Mouse (Mus musculus) kidney, postnatal 0 days (tissue): ENCODE data around the gene Pou6f1. TPM values are rescaled to one million over a fixed set of nuclear protein-coding genes. Genes with fewer than 3 reads are reported as not detected.

Experiments used
- ATAC-seq: fragments of 200-750 bp; cut with Nextera tagmentation; replicated peaks from 2 replicates; pipeline ENCODE4 v1.8.0; 2017; ENCODE audit warnings: low read depth, moderate number of reproducible peaks, moderate TSS enrichment, moderate library complexity; ENCODE audit not compliant: low FRiP score
- DNase-seq: peaks from one replicate; pipeline ENCODE4 v3.0.0-alpha.2; 2016; ENCODE audit warnings: low spot score
- H3K27ac ChIP-seq: fragments of 300-500 bp; sonication (generic); 2 replicates; pipeline ENCODE4 v1.5.1; 2014; ENCODE audit warnings: mild to moderate bottlenecking
- H3K27me3 ChIP-seq: fragments of 300-500 bp; sonication (generic); 2 replicates; pipeline ENCODE4 v1.6.1; 2014; ENCODE audit warnings: low read length, mixed read lengths; ENCODE audit not compliant: insufficient read depth
- H3K36me3 ChIP-seq: fragments of 300-500 bp; sonication (generic); 2 replicates; pipeline ENCODE4 v1.6.1; 2014; ENCODE audit warnings: low read length, mixed read lengths; ENCODE audit not compliant: insufficient read depth
- H3K4me1 ChIP-seq: fragments of 300-500 bp; sonication (generic); replicated peaks from 2 replicates; pipeline ENCODE4 v1.6.1; 2014; ENCODE audit warnings: antibody characterized with exemption, low read length, mixed read lengths; ENCODE audit not compliant: insufficient read depth
- H3K4me2 ChIP-seq: fragments of 300-500 bp; sonication (generic); 2 replicates; pipeline ENCODE4 v1.6.1; 2014; ENCODE audit warnings: mild to moderate bottlenecking, low read length, moderate library complexity, mixed read lengths
- H3K4me3 ChIP-seq: fragments of 300-500 bp; sonication (generic); replicated peaks from 2 replicates; pipeline ENCODE4 v1.5.1; 2014; ENCODE audit warnings: low read depth, low read length
- H3K9ac ChIP-seq: fragments of 300-500 bp; sonication (generic); 2 replicates; pipeline ENCODE4 v1.6.1; 2014; ENCODE audit warnings: low read depth, low read length
- H3K9me3 ChIP-seq: fragments of 300-500 bp; sonication (generic); replicated peaks from 2 replicates; pipeline ENCODE4 v1.6.1; 2016; ENCODE audit warnings: low read length, inconsistent platforms, mixed read lengths
- CTCF ChIP-seq: IDR thresholded peaks from 2 replicates; pipeline ENCODE4 v1.5.1; 2016; ENCODE audit warnings: antibody characterized with exemption, low read depth, mild to moderate bottlenecking, moderate library complexity
- WGBS: fragments of 180-500 bp; shearing (Covaris S2); extraction: QIAGEN DNeasy Blood & Tissue Kit; methylation state at CpG from one replicate; pipeline ENCODE4 v1.1.7; 2014; 5-methylcytosine and 5-hydroxymethylcytosine counted together
- polyA plus RNA-seq: library from polyadenylated mRNA; unstranded; fragments of >200 nt; fragmentation: Nextera tagmentation; extraction: Ambion mirVana; gene quantifications from 2 replicates; pipeline ENCODE4 v1.2.1, GENCODE M21; 2015

Pou6f1 gene
- polyA plus RNA-seq, 1 experiment from 2014 or later = 9.7 TPM

DNA sequence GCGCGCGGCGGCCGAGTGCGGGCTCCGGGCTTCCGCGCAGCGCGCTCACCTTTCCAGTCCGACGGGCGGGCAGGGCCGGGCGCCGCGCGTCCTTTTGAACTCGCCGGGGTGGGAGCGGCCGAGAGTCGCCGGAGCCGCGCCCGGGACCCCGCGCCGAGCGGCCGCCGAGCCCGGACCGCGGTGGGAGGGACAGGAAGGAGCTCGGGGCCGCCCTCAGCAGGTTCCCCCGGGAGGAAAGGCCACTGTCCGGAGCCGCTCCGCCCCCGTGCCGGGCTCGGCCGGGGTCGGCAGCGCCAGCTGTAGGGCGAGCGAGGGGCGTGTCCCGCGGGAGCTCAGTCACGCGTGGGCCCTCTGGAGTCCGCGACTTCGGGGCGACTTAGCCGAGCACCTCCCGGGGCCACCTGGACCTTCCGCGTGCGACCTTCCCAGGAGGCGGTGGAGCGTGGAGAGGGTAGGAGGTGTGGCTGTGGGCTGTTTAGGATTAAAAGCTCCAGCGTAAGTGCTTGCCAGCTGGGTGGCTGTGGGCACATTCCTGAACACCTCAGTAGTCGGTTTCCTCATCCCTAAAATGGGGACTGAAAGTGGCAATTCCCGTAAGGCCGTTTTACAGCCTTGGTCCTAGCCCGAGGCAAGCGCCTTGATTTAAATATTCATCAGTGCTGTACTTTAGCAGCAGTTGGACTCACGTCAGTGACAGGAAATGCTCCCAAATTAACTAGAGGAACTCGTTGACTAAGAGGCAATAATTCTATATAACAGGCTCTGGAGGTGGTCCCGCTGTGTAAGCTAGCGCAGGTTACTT is 37.1 kb upstream of the Pou6f1 start, which contains the start of gene Smagp:
TSS of gene Smagp (minus strand) at position 241 of the 802 bp plus-strand sequence.
- Histone ChIP-seq H3K36me3 (no peaks in the 10 kb centered on the region), H3K4me2 (peak within 1 kb of the TSS; percentile 92), H3K9me3 (no peaks in the 10 kb centered on the region), H3K27me3 (no peaks in the 10 kb centered on the region), H3K4me1 (peaks cover 20% of the 10 kb centered on the region), H3K9ac (peak within 1 kb of the TSS; percentile 85), H3K27ac (peak within 1 kb of the TSS; percentile 91), H3K4me3 (peak within 1 kb of the TSS; percentile 70)
- ATAC-seq = peak; percentile 79
- TF ChIP-seq CTCF = no peak
- under 1% methylated on average over 71 of the region's 77 CpGs for WGBS
- DNase-seq = peak; percentile 63

DNA sequence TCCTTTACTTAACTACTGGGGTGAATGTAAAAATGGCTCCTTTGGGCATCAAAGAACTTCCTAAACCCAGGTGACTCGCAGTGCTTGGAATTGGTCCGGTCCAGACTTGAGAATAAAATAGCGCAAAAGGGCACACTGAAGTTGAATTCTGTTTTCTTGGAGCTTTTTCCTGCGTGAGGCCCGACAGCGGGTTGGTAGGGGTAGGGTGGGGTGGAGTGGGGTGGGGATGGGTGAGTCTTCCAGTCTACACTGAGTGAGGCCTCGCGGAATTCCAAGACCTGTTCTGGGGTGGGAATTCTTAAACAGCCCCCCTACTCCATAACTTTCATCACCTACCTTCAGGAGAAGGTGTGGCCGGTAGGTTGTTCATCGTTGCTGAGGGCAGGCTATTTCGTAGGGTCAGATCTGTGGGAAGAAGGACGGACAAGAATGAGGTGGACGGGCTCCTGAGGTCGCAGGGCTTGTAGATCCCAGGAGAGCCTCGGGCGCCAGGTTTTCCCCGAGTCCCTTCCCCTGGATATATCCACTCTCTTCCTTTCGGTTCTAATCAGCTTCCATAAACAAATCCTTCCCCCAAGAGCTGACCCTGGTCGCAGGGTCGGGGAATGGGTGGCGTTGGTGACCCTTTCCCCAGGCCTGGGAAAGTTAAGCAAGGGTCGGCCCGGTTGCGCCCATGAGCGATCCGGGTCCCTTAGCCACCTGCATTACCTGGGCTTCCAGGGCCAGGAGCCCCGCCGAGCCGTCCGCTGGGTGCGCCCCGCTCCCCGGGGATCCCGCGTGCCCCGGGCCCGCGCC is 36.3 kb upstream of the Pou6f1 start:
- H3K9me3 ChIP-seq = no peaks in the 10 kb centered on the region
- peak overlapping the region; percentile 91 for H3K27ac ChIP-seq
- ATAC-seq (no peak), DNase-seq (no peak)
- H3K27me3 ChIP-seq = no peaks in the 10 kb centered on the region
- peak overlapping the region; percentile 85 for H3K9ac ChIP-seq
- H3K4me2 ChIP-seq = peak overlapping the region; percentile 92
- TF ChIP-seq CTCF = no peak
- H3K4me1 ChIP-seq = peaks cover 20% of the 10 kb centered on the region
- no peaks in the 10 kb centered on the region for H3K36me3 ChIP-seq
- WGBS = 5% methylated on average over 38 of the region's 38 CpGs
- H3K4me3 ChIP-seq = peak overlapping the region; percentile 70

- peak overlapping the region; percentile 70 for H3K4me3 ChIP-seq
- peaks cover 16% of the 10 kb centered on the region for H3K4me1 ChIP-seq
- H3K36me3 ChIP-seq = no peaks in the 10 kb centered on the region
- no peaks in the 10 kb centered on the region for H3K27me3 ChIP-seq
- H3K4me2 ChIP-seq = peak overlapping the region; percentile 92
- H3K9ac ChIP-seq = no peak overlapping the region; the same call in 1 of the 2 replicates
- ATAC-seq (no peak), DNase-seq (peak; percentile 22)
- WGBS = 22% methylated on average over 9 of the region's 9 CpGs
- 0 out of 2 replicates have a peak overlapping the region, but pooled peaks have one; percentile 91 for H3K27ac ChIP-seq
- TF ChIP-seq CTCF = no peak
- no peaks in the 10 kb centered on the region for H3K9me3 ChIP-seq
These were observed 35.5 kb upstream of the Pou6f1 start for GRCm38 (mm10) chr15:100635239-100635638.

DNA sequence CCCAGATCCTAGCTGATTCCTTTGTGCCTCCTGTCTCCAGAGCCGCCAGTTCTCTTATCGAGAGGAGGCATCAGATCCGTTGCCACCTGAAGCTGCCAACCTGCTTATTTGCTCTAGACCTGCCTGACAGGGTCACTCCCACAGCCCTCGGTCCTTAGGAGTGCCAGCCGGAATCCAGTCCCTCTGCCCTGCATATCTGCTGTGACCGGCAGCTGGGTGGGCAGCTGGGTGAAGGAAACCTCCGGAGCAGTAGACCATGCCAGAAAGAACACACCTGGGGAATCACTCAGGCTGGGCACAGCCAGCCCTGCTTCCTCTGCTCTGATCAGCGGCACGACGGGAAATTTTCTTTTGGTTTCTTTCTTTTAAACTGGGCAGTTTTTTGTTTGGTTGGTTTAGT is 33.6 kb upstream of the Pou6f1 start:
- Histone ChIP-seq H3K4me3 (no peak overlapping the region), H3K36me3 (no peaks in the 10 kb centered on the region), H3K9me3 (no peaks in the 10 kb centered on the region), H3K4me2 (peak overlapping the region; percentile 12; the same call in 1 of the 2 replicates), H3K27ac (peak overlapping the region; percentile 28), H3K27me3 (no peaks in the 10 kb centered on the region), H3K9ac (no peak overlapping the region), H3K4me1 (peaks cover 16% of the 10 kb centered on the region; the same call in 1 of the 2 replicates)
- 39% methylated on average over 10 of the region's 10 CpGs for WGBS
- peak; percentile 73 for DNase-seq
- peak; percentile 50 for ATAC-seq
- no peak for TF ChIP-seq CTCF

DNA sequence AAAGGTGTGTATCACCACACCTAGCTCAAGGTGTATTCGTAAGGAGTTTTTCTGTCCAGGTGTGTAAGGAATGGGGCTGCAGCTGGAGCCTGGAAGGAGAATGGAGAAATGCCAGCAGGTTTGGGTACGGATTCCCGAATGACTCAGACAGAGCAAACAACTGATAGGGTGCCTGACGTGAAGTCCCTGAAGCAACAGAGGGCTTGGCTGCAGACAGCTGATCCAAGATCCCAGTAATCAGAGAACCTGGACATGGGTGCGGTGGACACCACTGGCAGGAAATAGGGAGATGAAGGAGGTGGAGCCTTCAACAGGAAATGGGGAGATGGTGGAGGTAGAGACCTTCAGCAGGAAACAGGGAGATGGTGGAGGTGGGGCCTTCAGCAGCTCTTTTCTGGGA is 32.5 kb upstream of the Pou6f1 start:
- Histone ChIP-seq H3K27me3 (no peaks in the 10 kb centered on the region), H3K4me1 (0 out of 2 replicates have a peak, but pooled peaks cover 11% of the 10 kb centered on the region), H3K4me2 (no peak overlapping the region)

More for the DNA sequence above, 32.5 kb upstream of the Pou6f1 start:
- Histone ChIP-seq H3K9ac (no peak overlapping the region), H3K4me3 (no peak overlapping the region), H3K9me3 (no peaks in the 10 kb centered on the region), H3K36me3 (no peaks in the 10 kb centered on the region), H3K27ac (no peak overlapping the region)
- 84% methylated on average over 5 of the region's 5 CpGs for WGBS
- no peak for ATAC-seq
- no peak for DNase-seq
- TF ChIP-seq CTCF = no peak
